Mouse (Mus musculus): Measurements from ENCODE around the gene Whamm. TPM values are rescaled to one million over a fixed set of nuclear protein-coding genes. Genes with fewer than 3 reads are reported as not detected.

The Whamm gene
- polyA plus RNA-seq (2016; fragmentation: Nextera tagmentation; extraction: Ambion mirVana), result 7.8 and 7.9 TPM in 2 replicates

GRCm38 (mm10) chr7:81571108-81571940 lies at the start of gene Whamm:
Whamm (plus strand) TSS chr7:81571266.
- Histone ChIP-seq H3K27me3 (no peaks in the 10 kb centered on the region), H3K27ac (peak within 1 kb of the TSS; percentile 97), H3K9me3 (replicated peaks) (no peaks in the 10 kb centered on the region), H3K9ac (peak within 1 kb of the TSS; percentile 89), H3K4me1 (peaks cover 16% of the 10 kb centered on the region), H3K4me3 (peak within 1 kb of the TSS; percentile 75), H3K4me2 (replicated peaks) (peak within 1 kb of the TSS; percentile 59), H3K36me3 (peaks cover 12% of the 10 kb centered on the region)
- ATAC-seq (ENCODE audit: low FRiP score), result peak; percentile 100
- under 1% methylated on average over 88 of the region's 96 CpGs for WGBS

- H3K9ac ChIP-seq, result peak overlapping the region; percentile 80
- peak overlapping the region; percentile 71 for H3K4me2 ChIP-seq (replicated peaks)
- no peaks in the 10 kb centered on the region for H3K9me3 ChIP-seq (replicated peaks)
- WGBS, result under 1% methylated on average over 31 of the region's 31 CpGs
- H3K27ac ChIP-seq, result peak overlapping the region; percentile 94
- peaks cover 19% of the 10 kb centered on the region for H3K4me1 ChIP-seq
- peak; percentile 98 for ATAC-seq (ENCODE audit: low FRiP score)
- H3K4me3 ChIP-seq, result peak overlapping the region; percentile 66
- no peaks in the 10 kb centered on the region for H3K27me3 ChIP-seq
- H3K36me3 ChIP-seq, result peaks cover 16% of the 10 kb centered on the region
These were observed 47.9 kb upstream of the Whamm start for GRCm38 (mm10) chr7:81523008-81523662.

GRCm38 (mm10) chr7:81523663-81524017 lies 47.4 kb upstream of the Whamm start:
- H3K27ac ChIP-seq, result peak overlapping the region; percentile 94
- ATAC-seq (ENCODE audit: low FRiP score), result peak; percentile 51; the same call in 1 of the 2 replicates
- peak overlapping the region; percentile 71 for H3K4me2 ChIP-seq (replicated peaks)
- no peaks in the 10 kb centered on the region for H3K9me3 ChIP-seq (replicated peaks)
- H3K4me1 ChIP-seq, result peaks cover 19% of the 10 kb centered on the region
- peak overlapping the region; percentile 66 for H3K4me3 ChIP-seq
- peaks cover 16% of the 10 kb centered on the region for H3K36me3 ChIP-seq
- no peaks in the 10 kb centered on the region for H3K27me3 ChIP-seq
- peak overlapping the region; percentile 80 for H3K9ac ChIP-seq
- WGBS, result 17% methylated on average over 13 of the region's 13 CpGs

- Histone ChIP-seq H3K4me1 (peaks cover 11% of the 10 kb centered on the region), H3K27ac (no peak overlapping the region), H3K9me3 (replicated peaks) (no peaks in the 10 kb centered on the region), H3K36me3 (peaks cover 67% of the 10 kb centered on the region), H3K4me2 (replicated peaks) (no peak overlapping the region), H3K9ac (no peak overlapping the region), H3K27me3 (no peaks in the 10 kb centered on the region), H3K4me3 (no peak overlapping the region)
- no peak for ATAC-seq (ENCODE audit: low FRiP score)
- WGBS, result 95% methylated on average over 8 of the region's 8 CpGs
These were observed 42.1 kb upstream of the Whamm start for GRCm38 (mm10) chr7:81528918-81529317.

GRCm38 (mm10) chr7:81531462-81531861 lies 39.6 kb upstream of the Whamm start:
- 91% methylated on average over 1 of the region's 1 CpGs for WGBS
- no peak for ATAC-seq (ENCODE audit: low FRiP score)
- Histone ChIP-seq H3K27me3 (no peaks in the 10 kb centered on the region), H3K9me3 (replicated peaks) (no peaks in the 10 kb centered on the region), H3K4me1 (no peaks in the 10 kb centered on the region), H3K9ac (no peak overlapping the region), H3K4me2 (replicated peaks) (no peak overlapping the region), H3K27ac (no peak overlapping the region), H3K4me3 (no peak overlapping the region), H3K36me3 (peaks cover 76% of the 10 kb centered on the region)

- 88% methylated on average over 4 of the region's 4 CpGs for WGBS
- Histone ChIP-seq H3K4me3 (no peak overlapping the region), H3K4me2 (replicated peaks) (no peak overlapping the region), H3K27me3 (0 out of 2 replicates have a peak, but pooled peaks cover 3% of the 10 kb centered on the region), H3K36me3 (peaks cover 42% of the 10 kb centered on the region), H3K9me3 (replicated peaks) (no peaks in the 10 kb centered on the region), H3K9ac (no peak overlapping the region), H3K27ac (no peak overlapping the region), H3K4me1 (peaks cover 9% of the 10 kb centered on the region; the same call in 1 of the 2 replicates)
- ATAC-seq (ENCODE audit: low FRiP score), result no peak
These were observed 34.6 kb upstream of the Whamm start for GRCm38 (mm10) chr7:81536478-81536877.

GRCm38 (mm10) chr7:81538070-81538675 lies 32.9 kb upstream of the Whamm start:
- WGBS, result 87% methylated on average over 2 of the region's 2 CpGs

GRCm38 (mm10) chr7:81539565-81539964 lies 31.5 kb upstream of the Whamm start:
- no peak overlapping the region for H3K9ac ChIP-seq
- H3K27ac ChIP-seq, result no peak overlapping the region
- H3K36me3 ChIP-seq, result peaks cover 12% of the 10 kb centered on the region; the same call in 1 of the 2 replicates
- peaks cover 9% of the 10 kb centered on the region; the same call in 1 of the 2 replicates for H3K4me1 ChIP-seq
- no peaks in the 10 kb centered on the region for H3K9me3 ChIP-seq (replicated peaks)
- H3K27me3 ChIP-seq, result 0 out of 2 replicates have a peak, but pooled peaks cover 3% of the 10 kb centered on the region
- WGBS, result 10% methylated on average over 2 of the region's 2 CpGs
- ATAC-seq (ENCODE audit: low FRiP score), result no peak
- H3K4me2 ChIP-seq (replicated peaks), result no peak overlapping the region
- no peak overlapping the region for H3K4me3 ChIP-seq

More at GRCm38 (mm10) chr7:81538070-81538675, 32.9 kb upstream of the Whamm start:
- H3K4me1 ChIP-seq, result peaks cover 9% of the 10 kb centered on the region; the same call in 1 of the 2 replicates
- H3K4me3 ChIP-seq, result no peak overlapping the region
- no peak for ATAC-seq (ENCODE audit: low FRiP score)
- H3K36me3 ChIP-seq, result peaks cover 26% of the 10 kb centered on the region
- no peak overlapping the region for H3K9ac ChIP-seq
- H3K27ac ChIP-seq, result no peak overlapping the region
- no peak overlapping the region for H3K4me2 ChIP-seq (replicated peaks)
- H3K27me3 ChIP-seq, result 0 out of 2 replicates have a peak, but pooled peaks cover 3% of the 10 kb centered on the region
- no peaks in the 10 kb centered on the region for H3K9me3 ChIP-seq (replicated peaks)

GRCm38 (mm10) chr7:81540999-81541398 lies 30.1 kb upstream of the Whamm start:
- no peak for ATAC-seq (ENCODE audit: low FRiP score)
- Histone ChIP-seq H3K4me1 (peaks cover 9% of the 10 kb centered on the region; the same call in 1 of the 2 replicates), H3K36me3 (no peaks in the 10 kb centered on the region), H3K27me3 (0 out of 2 replicates have a peak, but pooled peaks cover 3% of the 10 kb centered on the region), H3K4me3 (no peak overlapping the region), H3K9me3 (replicated peaks) (no peaks in the 10 kb centered on the region), H3K27ac (no peak overlapping the region), H3K4me2 (replicated peaks) (no peak overlapping the region), H3K9ac (no peak overlapping the region)
- WGBS, result 63% methylated on average over 1 of the region's 1 CpGs

- no peaks in the 10 kb centered on the region for H3K36me3 ChIP-seq
- H3K4me1 ChIP-seq, result peaks cover 9% of the 10 kb centered on the region; the same call in 1 of the 2 replicates
- no peak overlapping the region for H3K27ac ChIP-seq
- H3K9me3 ChIP-seq (replicated peaks), result no peaks in the 10 kb centered on the region
- H3K9ac ChIP-seq, result no peak overlapping the region
- 0 out of 2 replicates have a peak, but pooled peaks cover 3% of the 10 kb centered on the region for H3K27me3 ChIP-seq
- H3K4me2 ChIP-seq (replicated peaks), result no peak overlapping the region
- ATAC-seq (ENCODE audit: low FRiP score), result no peak
- WGBS, result 87% methylated on average over 7 of the region's 7 CpGs
- no peak overlapping the region for H3K4me3 ChIP-seq
These were observed 29.0 kb upstream of the Whamm start for GRCm38 (mm10) chr7:81541924-81542524.

GRCm38 (mm10) chr7:81542934-81543333 lies 28.1 kb upstream of the Whamm start:
- no peak for ATAC-seq (ENCODE audit: low FRiP score)
- WGBS, result 86% methylated on average over 8 of the region's 8 CpGs
- H3K4me1 ChIP-seq, result peaks cover 9% of the 10 kb centered on the region; the same call in 1 of the 2 replicates

More at GRCm38 (mm10) chr7:81542934-81543333, 28.1 kb upstream of the Whamm start:
- Histone ChIP-seq H3K9me3 (replicated peaks) (no peaks in the 10 kb centered on the region), H3K9ac (no peak overlapping the region), H3K4me3 (no peak overlapping the region), H3K27ac (no peak overlapping the region), H3K36me3 (no peaks in the 10 kb centered on the region), H3K27me3 (0 out of 2 replicates have a peak, but pooled peaks cover 3% of the 10 kb centered on the region), H3K4me2 (replicated peaks) (no peak overlapping the region)
